Mouse (Mus musculus) gastrocnemius, postnatal 36 days (tissue): Measurements from ENCODE around the gene Clint1. TPM values are rescaled to one million over a fixed set of nuclear protein-coding genes. Genes with fewer than 3 reads are reported as not detected.

ENCODE experiments used
- microRNA-seq, 2 experiments: library from miRNA; unstranded; fragments of <30 nt; microRNA quantifications; one replicate each; pipeline ENCODE4 v1.2.0; 2021
- total RNA-seq, 2 experiments: library from RNA; stranded (reverse); gene quantifications; 2 replicates each; pipeline ENCODE4 v1.2.3; 2021

Clint1 gene
- total RNA-seq, 2 experiments from 2014 or later: 32.6 to 34.5 TPM

Small RNAs within 50 kb of the gene (microRNA-seq; reads per million reads assigned to microRNA genes)
- 0 reads per million in 2 experiments for gene Gm22751

Other genes with a start within 250 kb of the Clint1 start
- 1 to 10 TPM; 2.0 to 2.7 TPM for gene Lsm11, start 92.9 kb downstream of the Clint1 start, total RNA-seq
- 1 to 10 TPM; 2.8 to 3.1 TPM for gene Thg1l, start 103.4 kb downstream of the Clint1 start, total RNA-seq
- not detected for gene Sox30, start 128.3 kb downstream of the Clint1 start, total RNA-seq
- under 1 TPM in 1 of 2 experiments, not detected in 1; 0.54 TPM for gene Gm12166, start 200.3 kb downstream of the Clint1 start, total RNA-seq
- gene Adam19, start 203.9 kb downstream of the Clint1 start, total RNA-seq: 1 to 10 TPM; 4.4 TPM